Mouse (Mus musculus): ENCODE measurements at regions not wholly inside any gene's neighbourhood (a gene's known extent, or its start where the extent isn't known, plus 50 kb on each side); places are given as distances from the start of the nearest gene placed in this dataset.

DNA sequence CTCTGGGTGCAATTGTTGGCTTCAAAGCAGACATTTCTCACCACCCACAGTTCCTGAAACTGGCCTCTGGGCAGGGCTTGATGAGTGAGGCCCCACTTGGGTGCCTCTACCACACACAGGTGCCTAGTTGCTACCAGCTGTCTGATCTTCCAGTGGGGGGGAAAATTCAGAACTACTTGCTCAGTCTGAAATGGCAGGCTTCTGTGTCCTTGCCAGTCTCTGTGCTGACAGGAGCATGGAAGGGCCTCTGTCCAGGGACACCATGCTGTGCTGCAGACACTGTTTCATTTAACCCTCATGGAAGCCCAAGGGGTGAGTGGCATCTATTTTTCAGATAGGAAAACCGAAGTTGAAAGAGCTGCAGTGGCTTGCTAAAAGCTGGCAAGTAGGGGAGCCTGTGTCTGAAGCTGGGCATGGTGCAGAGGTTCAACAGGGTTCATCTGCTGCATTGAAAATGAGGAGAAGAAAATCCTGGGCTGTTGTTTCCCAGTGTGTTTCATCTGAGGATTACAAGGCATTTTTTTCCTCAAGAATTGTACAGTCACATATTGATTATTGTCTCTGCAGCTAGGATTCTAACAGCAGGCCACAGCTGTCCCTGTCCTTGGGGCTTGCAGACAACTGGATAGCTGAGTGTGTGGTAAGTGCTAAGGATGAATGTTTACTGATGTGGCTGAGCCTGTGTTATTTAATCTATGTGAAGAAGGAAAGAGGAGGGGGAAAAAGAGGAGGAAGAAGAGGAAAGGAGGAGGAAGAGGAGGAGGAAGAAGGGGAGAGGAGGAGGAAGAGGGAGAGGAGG, 78.4 kb upstream of the Gadd45a start:
- no peak for DNase-seq (ENCODE audit: extremely low spot score, low read depth, low spot score)

- DNase-seq (ENCODE audit: extremely low spot score, low read depth, low spot score): no peak
These were observed 77.5 kb upstream of the Gadd45a start for GRCm38 (mm10) chr6:67114753-67115152.

DNA sequence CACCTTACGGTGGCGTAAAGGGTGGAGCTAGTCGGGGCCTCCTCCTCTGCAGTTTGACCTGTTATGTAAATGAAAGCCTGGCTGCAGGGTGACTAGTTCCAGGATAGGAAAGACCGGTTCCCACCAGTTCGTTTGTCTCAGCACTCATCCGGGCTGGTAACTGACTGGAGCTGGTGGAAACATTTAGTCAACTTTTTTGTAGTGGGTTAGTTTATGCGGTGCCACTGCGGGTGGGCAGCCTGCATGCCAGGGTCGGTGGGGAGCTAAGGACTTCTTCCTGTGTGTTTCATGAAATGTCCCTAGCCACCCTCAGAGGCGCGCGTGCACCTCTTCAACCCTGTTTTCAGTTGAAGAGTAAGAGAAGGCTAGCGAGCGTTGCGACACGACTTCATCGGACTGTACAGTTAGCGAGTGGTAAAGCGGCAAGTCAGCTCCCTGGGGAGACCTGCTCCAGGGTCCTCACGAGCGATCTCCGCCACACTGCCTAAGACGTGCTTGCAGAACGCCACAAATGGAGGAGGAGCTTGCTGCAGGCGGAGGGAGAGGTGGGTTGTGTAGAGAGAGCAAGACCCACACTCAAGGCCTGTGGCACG, 76.5 kb upstream of the Gadd45a start:
- no peak for DNase-seq (ENCODE audit: extremely low spot score, low read depth, low spot score)

GRCm38 (mm10) chr6:67113261-67113660, 76.0 kb upstream of the Gadd45a start:
- DNase-seq (ENCODE audit: extremely low spot score, low read depth, low spot score): no peak

- DNase-seq (ENCODE audit: extremely low spot score, low read depth, low spot score): no peak
These were observed 75.1 kb upstream of the Gadd45a start for GRCm38 (mm10) chr6:67112311-67112710.

DNA sequence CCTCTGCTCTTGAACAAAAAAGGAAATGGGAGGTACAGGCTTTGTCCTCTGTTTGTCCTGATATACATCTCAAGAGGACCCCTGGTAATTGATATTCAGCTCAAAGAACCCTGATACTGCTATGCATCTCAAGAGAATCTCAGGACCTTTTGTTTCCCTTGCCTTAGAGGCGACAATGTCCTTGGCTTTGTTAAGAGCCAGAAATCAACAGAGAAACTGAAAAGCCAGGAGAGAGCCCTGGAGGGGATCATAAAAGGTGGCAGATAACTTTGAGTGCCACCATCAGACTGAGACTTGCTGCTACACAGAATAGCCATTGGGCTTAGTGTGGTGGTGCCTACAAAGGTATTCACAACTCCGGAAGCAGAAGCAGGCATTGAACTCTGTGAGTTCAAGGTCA, 74.3 kb upstream of the Gadd45a start:
- DNase-seq (ENCODE audit: extremely low spot score, low read depth, low spot score): no peak

DNA sequence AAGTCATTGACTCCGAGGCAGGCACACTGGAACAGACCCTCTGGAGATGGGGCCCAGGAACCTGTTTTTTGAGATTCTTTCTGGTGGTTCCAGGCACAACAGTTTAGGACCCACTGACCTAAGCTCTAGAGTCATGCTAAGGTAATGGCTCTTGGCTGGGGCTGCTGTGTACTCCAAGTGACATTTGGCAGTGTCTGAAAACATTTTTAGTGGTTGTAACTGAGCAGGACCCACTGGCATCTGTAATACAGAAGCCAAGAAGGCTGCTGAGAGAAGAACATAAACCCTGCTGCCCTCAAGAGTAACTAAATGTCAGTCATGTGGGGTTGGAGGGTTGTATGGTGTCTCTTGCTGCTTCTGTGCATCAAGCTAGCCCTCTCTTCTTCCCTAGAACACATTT, 73.1 kb upstream of the Gadd45a start:
- no peak for DNase-seq (ENCODE audit: extremely low spot score, low read depth, low spot score)

GRCm38 (mm10) chr6:67109774-67110173, 72.5 kb upstream of the Gadd45a start:
- DNase-seq (ENCODE audit: extremely low spot score, low read depth, low spot score): no peak

GRCm38 (mm10) chr6:67107517-67107916, 70.3 kb upstream of the Gadd45a start:
- no peak for DNase-seq (ENCODE audit: extremely low spot score, low read depth, low spot score)

- no peak for DNase-seq (ENCODE audit: extremely low spot score, low read depth, low spot score)
These were observed 69.2 kb upstream of the Gadd45a start for GRCm38 (mm10) chr6:67106493-67106892.

- DNase-seq (ENCODE audit: extremely low spot score, low read depth, low spot score): no peak
These were observed 68.1 kb upstream of the Gadd45a start for GRCm38 (mm10) chr6:67105386-67105785.

- no peak for DNase-seq (ENCODE audit: extremely low spot score, low read depth, low spot score)
These were observed 66.9 kb upstream of the Gadd45a start for GRCm38 (mm10) chr6:67104205-67104604.

DNA sequence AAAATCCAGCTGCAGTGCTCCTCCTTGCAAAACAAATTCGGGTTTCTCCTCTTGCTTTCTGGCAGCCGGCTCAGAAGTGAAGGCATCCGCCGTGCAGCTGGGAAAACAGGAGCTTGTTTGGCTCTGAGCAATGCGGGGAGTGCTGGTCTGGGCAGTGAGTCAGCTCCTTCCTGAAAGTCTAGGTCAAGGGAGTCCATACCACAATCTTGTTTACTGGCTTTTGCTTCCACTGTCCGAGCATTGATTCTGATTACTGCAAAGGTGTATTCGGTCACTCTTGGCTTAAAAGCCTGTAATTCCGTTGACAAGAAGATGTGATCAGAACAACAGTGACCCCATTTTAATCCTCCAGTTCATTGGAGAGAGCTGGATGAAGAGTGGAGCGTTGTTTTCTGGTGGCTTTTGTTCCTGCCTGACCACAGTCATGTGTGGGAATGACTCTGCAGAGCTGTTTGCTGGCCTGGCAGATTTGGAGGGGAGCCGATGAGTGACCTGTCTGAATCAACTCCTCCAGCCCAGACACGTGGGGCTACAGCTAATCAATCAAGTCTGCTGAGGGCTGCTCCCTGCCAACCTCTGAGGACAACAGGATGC, 65.4 kb upstream of the Gadd45a start:
- no peak for DNase-seq (ENCODE audit: extremely low spot score, low read depth, low spot score)

GRCm38 (mm10) chr6:67102014-67102413, 64.8 kb upstream of the Gadd45a start:
- DNase-seq (ENCODE audit: extremely low spot score, low read depth, low spot score): no peak

DNA sequence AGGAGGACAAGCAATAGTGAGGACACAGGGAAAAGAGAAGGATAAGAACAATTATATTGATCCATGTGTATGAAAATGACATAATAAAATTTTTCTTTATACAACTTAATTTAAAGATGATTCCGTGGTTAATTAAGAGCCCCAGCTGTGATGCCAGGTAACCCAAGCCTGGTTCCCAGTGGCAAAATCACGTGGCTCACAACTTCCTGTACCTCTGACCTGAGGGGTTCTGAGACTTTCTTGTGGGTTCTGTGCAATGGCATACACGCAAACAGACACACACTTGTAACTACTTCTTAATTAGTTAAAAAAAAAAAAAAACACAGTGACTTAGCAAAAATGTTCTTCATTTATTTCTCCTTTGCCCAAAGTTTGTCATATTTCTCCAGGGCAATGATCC, 57.2 kb upstream of the Gadd45a start:
- DNase-seq (ENCODE audit: extremely low spot score, low read depth, low spot score): no peak

- no peak for DNase-seq (ENCODE audit: extremely low spot score, low read depth, low spot score)
These were observed 55.9 kb upstream of the Gadd45a start for GRCm38 (mm10) chr6:67093128-67093527.

- DNase-seq (ENCODE audit: extremely low spot score, low read depth, low spot score): no peak
These were observed 52.9 kb upstream of the Gadd45a start for GRCm38 (mm10) chr6:67090150-67090549.

- no peak for DNase-seq (ENCODE audit: extremely low spot score, low read depth, low spot score)
These were observed 52.4 kb upstream of the Gadd45a start for GRCm38 (mm10) chr6:67089530-67090140.

GRCm38 (mm10) chr6:67088741-67089455, 51.6 kb upstream of the Gadd45a start:
- DNase-seq (ENCODE audit: extremely low spot score, low read depth, low spot score): no peak

- DNase-seq (ENCODE audit: extremely low spot score, low read depth, low spot score): no peak
These were observed 50.7 kb upstream of the Gadd45a start for GRCm38 (mm10) chr6:67087837-67088440.

- DNase-seq (ENCODE audit: extremely low spot score, low read depth, low spot score): no peak
These were observed 50.1 kb upstream of the Gadd45a start for GRCm38 (mm10) chr6:67087393-67087792.
